Mouse (Mus musculus) MEL (cell line): Measurements from ENCODE around the gene Nup205. TPM values are rescaled to one million over a fixed set of nuclear protein-coding genes. Genes with fewer than 3 reads are reported as not detected.
A peak's percentile ranks its signal among the peaks of the same experiment; 100 is the strongest.

Experiments
- DNase-seq: peaks from one replicate; pipeline ENCODE4 v3.0.0; 2011; ENCODE audit warnings: low read depth, low spot score
- H3K27ac ChIP-seq: 2 replicates; pipeline ENCODE4 v1.5.1; 2012; ENCODE audit warnings: low read depth, mild to moderate bottlenecking, control low read depth, low read length, moderate library complexity; ENCODE audit not compliant: control insufficient read depth
- H3K27me3 ChIP-seq, 2 experiments: fragments of 150-350 bp in 1 of 2; sonication (generic) in 1 of 2; 2 replicates each; pipeline ENCODE4 v1.6.1; 2012; ENCODE audit warnings: low read length in 2 of 2, mild to moderate bottlenecking in 2 of 2, improper control_type of control experiment in 1 of 2, moderate library complexity in 1 of 2; ENCODE audit not compliant: insufficient read depth in 2 of 2, control insufficient read depth in 1 of 2
- H3K36me3 ChIP-seq, 2 experiments: 2 replicates each; pipeline ENCODE4 v1.6.1; 2012 to 2014; ENCODE audit warnings: low read length in 2 of 2, improper control_type of control experiment in 1 of 2, inconsistent platforms in 1 of 2, mild to moderate bottlenecking in 1 of 2; ENCODE audit not compliant: insufficient read depth in 2 of 2, control insufficient read depth in 1 of 2
- H3K4me1 ChIP-seq, 2 experiments: fragments of 150-350 bp in 1 of 2; sonication (generic) in 1 of 2; 2 replicates each; pipeline ENCODE4 v1.6.1; 2012; ENCODE audit warnings: low read length in 2 of 2, improper control_type of control experiment in 1 of 2, mild to moderate bottlenecking in 1 of 2; ENCODE audit not compliant: insufficient read depth in 2 of 2, control insufficient read depth in 1 of 2
- H3K4me3 ChIP-seq, 2 experiments: fragments of 150-350 bp in 1 of 2; sonication (generic) in 1 of 2; 2 replicates each; pipeline ENCODE4 v1.5.1; 2012; ENCODE audit warnings: low read depth in 2 of 2, low read length in 2 of 2, mild to moderate bottlenecking in 2 of 2, moderate library complexity in 2 of 2, control low read depth in 1 of 2, improper control_type of control experiment in 1 of 2; ENCODE audit not compliant: control insufficient read depth in 1 of 2, insufficient read depth in 1 of 2
- H3K79me2 ChIP-seq: 2 replicates; pipeline ENCODE4 v1.6.1; 2012; ENCODE audit warnings: mild to moderate bottlenecking, low read length, moderate library complexity; ENCODE audit not compliant: control insufficient read depth, poor library complexity, insufficient read depth
- H3K9ac ChIP-seq: 2 replicates; pipeline ENCODE4 v1.6.1; 2012; ENCODE audit warnings: low read depth, mild to moderate bottlenecking, control low read depth, low read length, moderate library complexity; ENCODE audit not compliant: control insufficient read depth, poor library complexity, severe bottlenecking
- H3K9me3 ChIP-seq: fragments of 150-350 bp; sonication (generic); replicated peaks from 2 replicates; pipeline ENCODE4 v1.6.1; 2012; ENCODE audit warnings: mild to moderate bottlenecking, low read length, improper control_type of control experiment, moderate library complexity; ENCODE audit not compliant: insufficient read depth
- CHD1 ChIP-seq: IDR thresholded peaks from 2 replicates; pipeline ENCODE4 v1.6.1; 2012; ENCODE audit warnings: low read depth, mild to moderate bottlenecking, inconsistent platforms, low read length, improper control_type of control experiment
- E2F4 ChIP-seq: IDR thresholded peaks from 2 replicates; pipeline ENCODE4 v1.6.1; 2011; ENCODE audit warnings: low read depth, low read length, improper control_type of control experiment, borderline replicate concordance
- EP300 ChIP-seq, 2 experiments: IDR thresholded peaks; 2 replicates each; pipeline ENCODE4 v1.6.1; 2011; ENCODE audit warnings: improper control_type of control experiment in 2 of 2, low read length in 2 of 2, low read depth in 1 of 2, mild to moderate bottlenecking in 1 of 2
- ETS1 ChIP-seq: IDR thresholded peaks from 2 replicates; pipeline ENCODE4 v1.6.1; 2012; ENCODE audit warnings: low read depth, mild to moderate bottlenecking, inconsistent platforms, low read length, improper control_type of control experiment, moderate library complexity
- JUND ChIP-seq: IDR thresholded peaks from 2 replicates; pipeline ENCODE4 v1.6.1; 2011; ENCODE audit warnings: low read depth, mild to moderate bottlenecking, improper control_type of control experiment, low read length
- MAZ ChIP-seq: IDR thresholded peaks from 2 replicates; pipeline ENCODE4 v1.6.1; 2012; ENCODE audit warnings: low read depth, mild to moderate bottlenecking, inconsistent platforms, low read length, improper control_type of control experiment
- MEF2A ChIP-seq: IDR thresholded peaks from 2 replicates; pipeline ENCODE4 v1.6.1; 2014; ENCODE audit warnings: low read depth, mild to moderate bottlenecking, inconsistent platforms, low read length, improper control_type of control experiment; ENCODE audit not compliant: poor library complexity, insufficient replicate concordance, severe bottlenecking; ENCODE audit errors: extremely low read depth
- MXI1 ChIP-seq: IDR thresholded peaks from 2 replicates; pipeline ENCODE4 v1.6.1; 2011; ENCODE audit warnings: mild to moderate bottlenecking, low read depth, low read length, improper control_type of control experiment
- MYC ChIP-seq: IDR thresholded peaks from 2 replicates; pipeline ENCODE4 v1.6.1; 2011; ENCODE audit warnings: low read depth, mild to moderate bottlenecking, low read length, improper control_type of control experiment, moderate library complexity
- NELFE ChIP-seq: IDR thresholded peaks from 2 replicates; pipeline ENCODE4 v1.6.1; 2011; ENCODE audit warnings: low read depth, low read length, improper control_type of control experiment
- NRF1 ChIP-seq: IDR thresholded peaks from 2 replicates; pipeline ENCODE4 v1.6.1; 2014; ENCODE audit warnings: low read depth, mild to moderate bottlenecking, inconsistent platforms, low read length, improper control_type of control experiment, moderate library complexity; ENCODE audit not compliant: poor library complexity, insufficient read depth, severe bottlenecking
- POLR2AphosphoS2 ChIP-seq: IDR thresholded peaks from 2 replicates; pipeline ENCODE4 v1.6.1; 2011; ENCODE audit warnings: low read length, improper control_type of control experiment
- POLR2AphosphoS5 ChIP-seq: IDR thresholded peaks from 2 replicates; pipeline ENCODE4 v1.6.1; 2012; ENCODE audit warnings: low read depth, borderline replicate concordance, mild to moderate bottlenecking, inconsistent platforms, low read length, moderate library complexity, mixed read lengths
- RAD21 ChIP-seq: IDR thresholded peaks from 2 replicates; pipeline ENCODE4 v1.6.1; 2011; ENCODE audit warnings: mild to moderate bottlenecking, low read depth, low read length, improper control_type of control experiment
- RCOR1 ChIP-seq: IDR thresholded peaks from 2 replicates; pipeline ENCODE4 v1.6.1; 2012; ENCODE audit warnings: low read depth, mild to moderate bottlenecking, inconsistent platforms, low read length, improper control_type of control experiment
- SIN3A ChIP-seq: IDR thresholded peaks from 2 replicates; pipeline ENCODE4 v1.6.1; 2012; ENCODE audit warnings: low read length, improper control_type of control experiment, inconsistent platforms
- TAL1 ChIP-seq: IDR thresholded peaks from 2 replicates; pipeline ENCODE4 v1.6.1; 2012; ENCODE audit warnings: mild to moderate bottlenecking, inconsistent platforms, low read length, moderate library complexity, mixed read lengths
- TBP ChIP-seq: IDR thresholded peaks from 2 replicates; pipeline ENCODE4 v1.8.0; 2011; ENCODE audit warnings: low read depth, low read length, improper control_type of control experiment
- UBTF ChIP-seq: IDR thresholded peaks from 2 replicates; pipeline ENCODE4 v1.6.1; 2012; ENCODE audit warnings: low read depth, mild to moderate bottlenecking, inconsistent platforms, low read length, improper control_type of control experiment, moderate library complexity, borderline replicate concordance; ENCODE audit not compliant: insufficient read depth
- polyA plus RNA-seq, 2 experiments: library from polyadenylated mRNA; stranded (reverse) in 1 of 2; unstranded in 1 of 2; fragments of >175 nt in 1 of 2; fragments of >200 nt in 1 of 2; gene quantifications; 2 replicates each; pipeline versions ENCODE4 v1.2.1 to v1.2.4; 2012; ENCODE audit warnings: low replicate concordance in 2 of 2, low read depth in 1 of 2; ENCODE audit not compliant: insufficient read length in 2 of 2, insufficient read depth in 1 of 2, missing spikeins in 1 of 2
- total RNA-seq: library from RNA; depleted of rRNA; stranded (reverse); fragments of 300-350 nt; gene quantifications from 2 replicates; pipeline ENCODE4 v1.2.3, GENCODE M21; 2012

The Nup205 gene
- total and polyA plus RNA-seq, 3 experiments: 32.1 to 89.3 (median 82.9) TPM

DNA sequence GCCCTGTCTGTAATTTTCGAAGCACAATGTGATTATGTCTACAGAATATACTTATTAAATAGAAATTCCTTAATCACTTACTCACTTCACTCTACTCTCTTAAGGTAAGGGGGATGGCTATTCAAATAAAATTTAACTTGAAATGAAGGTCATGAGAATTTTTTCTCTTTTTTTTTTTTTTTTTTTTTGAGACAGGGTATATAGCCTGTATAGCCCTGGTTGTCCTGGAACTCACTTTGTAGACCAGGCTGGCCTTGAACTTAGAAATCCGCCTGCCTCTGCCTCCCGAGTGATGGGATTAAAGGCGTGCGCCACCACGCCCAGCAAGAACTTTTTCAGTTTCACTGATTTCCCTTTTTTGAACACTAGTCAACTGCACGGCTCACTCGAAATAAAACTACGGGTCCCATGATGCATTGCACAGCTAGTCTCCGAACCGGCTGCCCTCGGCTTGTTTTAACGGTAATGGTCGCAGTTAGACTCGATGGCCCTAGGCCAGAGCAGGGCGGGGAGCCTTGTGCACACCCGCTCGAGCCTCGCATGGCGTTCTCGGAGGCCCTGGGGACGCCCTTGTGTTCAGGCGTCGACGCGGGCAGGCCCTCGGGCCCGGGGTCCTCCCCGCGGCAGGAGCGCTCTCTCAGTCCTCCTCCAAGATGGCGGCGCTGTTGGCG is at the start of gene Nup205 (continued):
- TF ChIP-seq EP300 (IDR thresholded peaks at IDR 0.05; ENCODE audit: low read depth in 1 of 2, low read length in 2 of 2) (no peak), POLR2AphosphoS5 (no peak), MYC (peak; percentile 59; the same call in 1 of the 2 replicates)

DNA sequence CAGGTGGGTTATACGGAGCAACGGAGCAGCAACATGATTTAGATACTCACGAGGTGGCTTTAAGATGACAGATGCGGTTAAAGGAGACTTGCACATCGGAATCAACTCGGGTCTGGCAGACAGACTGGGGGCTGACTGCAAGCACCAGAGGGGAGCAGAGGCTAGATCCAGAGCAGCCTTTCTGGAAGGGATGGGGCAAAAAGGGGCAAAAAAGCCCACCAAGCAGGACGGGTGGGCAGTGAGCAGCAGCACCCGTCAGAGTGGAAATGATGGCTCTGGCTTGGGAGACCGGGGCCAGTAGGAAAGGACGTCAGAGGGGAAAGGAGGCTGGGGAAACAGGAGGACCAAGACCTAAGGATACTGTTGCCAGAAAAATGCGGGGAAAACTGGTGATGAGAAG is 44.4 kb upstream of the Nup205 start:
- Histone ChIP-seq H3K4me1 (peaks cover 8 to 11% of the 10 kb centered on the region in 2 experiments), H3K27ac (peak overlapping the region; percentile 65), H3K36me3 (peaks cover 2 to 22% of the 10 kb centered on the region in 2 experiments; a peak in 2 of 4 replicates), H3K9ac (peak overlapping the region; percentile 99), H3K79me2 (peaks cover 32% of the 10 kb centered on the region), H3K4me3 (peak overlapping the region; percentile 89 to 99), H3K27me3 (no peaks in the 10 kb centered on the region), H3K9me3 (no peaks in the 10 kb centered on the region)
- DNase-seq: peak; percentile 65
- TF ChIP-seq JUND: no peak
- TF ChIP-seq TAL1: no peak
- TF ChIP-seq MEF2A: no peak
- no peak for TF ChIP-seq ETS1
- no peak for TF ChIP-seq NELFE
- TF ChIP-seq CHD1: no peak
- TF ChIP-seq E2F4: no peak
- TF ChIP-seq EP300 (IDR thresholded peaks at IDR 0.05; ENCODE audit: low read depth in 1 of 2, low read length in 2 of 2): no peak
- TF ChIP-seq POLR2AphosphoS5: no peak
- no peak for TF ChIP-seq POLR2AphosphoS2
- no peak for TF ChIP-seq TBP
- TF ChIP-seq RAD21: no peak
- TF ChIP-seq NRF1: no peak
- no peak for TF ChIP-seq MAZ
- TF ChIP-seq RCOR1: no peak
- TF ChIP-seq SIN3A: peak; percentile 49; the same call in 1 of the 2 replicates
- TF ChIP-seq MXI1: peak; percentile 75; the same call in 1 of the 2 replicates
- TF ChIP-seq MYC: no peak
- TF ChIP-seq, all 39 proteins: peak for 2

DNA sequence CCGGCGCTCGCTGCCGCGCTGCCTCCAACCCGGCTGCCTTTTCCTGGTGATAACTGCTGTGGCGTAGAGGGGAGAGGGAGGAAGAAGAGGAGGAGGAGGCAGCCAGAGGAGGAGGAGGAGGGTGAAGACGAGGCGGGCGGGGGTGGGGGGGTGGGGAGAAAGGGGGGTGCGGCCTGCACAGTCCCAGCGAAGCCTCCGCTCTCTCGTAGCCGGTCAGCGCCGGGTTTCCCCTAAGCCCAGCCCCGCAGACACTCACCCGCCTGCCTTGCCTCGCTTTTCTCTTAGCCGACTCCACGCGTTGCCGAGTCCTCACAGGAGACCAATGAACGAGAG is 44.0 kb upstream of the Nup205 start:
- no peak for DNase-seq
- peak overlapping the region; percentile 89 to 99 for H3K4me3 ChIP-seq
- peak overlapping the region; percentile 99 for H3K27ac ChIP-seq
- peaks cover 31% of the 10 kb centered on the region for H3K79me2 ChIP-seq
- peaks cover 0 to 22% of the 10 kb centered on the region in 2 experiments; a peak in 2 of 4 replicates for H3K36me3 ChIP-seq
- peak overlapping the region; percentile 99 for H3K9ac ChIP-seq
- H3K9me3 ChIP-seq: no peaks in the 10 kb centered on the region
- no peaks in the 10 kb centered on the region for H3K27me3 ChIP-seq
- H3K4me1 ChIP-seq: peaks cover 8 to 11% of the 10 kb centered on the region in 2 experiments
- peak; percentile 100 for TF ChIP-seq UBTF
- TF ChIP-seq RAD21: no peak
